ENCODE assay signal across 8 mouse cellular contexts in genomic region chr10:128058184-128058583, GRCm38 (mm10). TPM values are rescaled to one million over a fixed set of nuclear protein-coding genes. Genes with fewer than 3 reads are reported as not detected.
DNase-seq lines count a peak whose midpoint lies in the region; ATAC-seq and TF ChIP-seq lines count a peak whose summit lies in the region.

No protein-coding gene starts in this region.

- ATAC-seq in kidney, embryonic 14.5 days (ENCODE audit: low FRiP score, low TSS enrichment), result 0 out of 2 replicates have a peak, but pooled peaks have one; percentile 2
- ATAC-seq in hindbrain, postnatal 0 days, result no peak
- ATAC-seq in midbrain, embryonic 15.5 days (replicated peaks), result no peak; the same call in 1 of the 2 replicates

- peaks cover 5% of the 10 kb centered on the region; the same call in 1 of the 2 replicates for H3K36me3 ChIP-seq in kidney, embryonic 14.5 days (ENCODE audit: control insufficient read depth, insufficient read depth, low read length)
- no peaks in the 10 kb centered on the region for H3K36me3 ChIP-seq in hindbrain, postnatal 0 days (ENCODE audit: insufficient read depth, low read length)
- no peaks in the 10 kb centered on the region for H3K36me3 ChIP-seq in midbrain, embryonic 15.5 days (replicated peaks)

- DNase-seq in kidney, adult 8-10 months, result no peak
- no peak for DNase-seq in hindbrain, postnatal 0 days (ENCODE audit: low spot score)
- no peak for DNase-seq in right cerebral cortex, postnatal 14 days
- no peak for DNase-seq in adrenal gland, adult 8-10 months
- DNase-seq in left cerebral cortex, adult 8-10 months (ENCODE audit: low spot score in 2 of 2), result no peak

- TF ChIP-seq POLR2A in cortical plate, adult 2 months (IDR thresholded peaks at IDR 0.05; ENCODE audit: extremely low read depth, insufficient read depth, low read length), result no peak

- WGBS in kidney, embryonic 14.5 days, result 2% methylated on average over 18 of the region's 18 CpGs
- WGBS in hindbrain, postnatal 0 days, result under 1% methylated on average over 18 of the region's 18 CpGs
- 0% methylated on average over 18 of the region's 18 CpGs for WGBS in midbrain, embryonic 15.5 days

- peak overlapping the region; percentile 89 for H3K9ac ChIP-seq in kidney, embryonic 14.5 days (ENCODE audit: low read depth, low read length)
- peak overlapping the region; percentile 96 for H3K9ac ChIP-seq in hindbrain, postnatal 0 days (replicated peaks; ENCODE audit: low read length)
- H3K9ac ChIP-seq in midbrain, embryonic 15.5 days, result peak overlapping the region; percentile 92

- peaks cover 6% of the 10 kb centered on the region; the same call in 1 of the 2 replicates for H3K4me1 ChIP-seq in kidney, embryonic 14.5 days (ENCODE audit: control insufficient read depth, insufficient read depth, low read length)
- peaks cover 8% of the 10 kb centered on the region for H3K4me1 ChIP-seq in cortical plate, adult 2 months (ENCODE audit: control insufficient read depth, insufficient read depth, low read length)
- peaks cover 8% of the 10 kb centered on the region for H3K4me1 ChIP-seq in hindbrain, postnatal 0 days (ENCODE audit: insufficient read depth, low read length)
- H3K4me1 ChIP-seq in midbrain, embryonic 15.5 days, result peaks cover 27% of the 10 kb centered on the region

- peak overlapping the region; percentile 53 for H3K4me2 ChIP-seq in kidney, embryonic 14.5 days (replicated peaks; ENCODE audit: low read depth, low read length)
- peak overlapping the region; percentile 87 for H3K4me2 ChIP-seq in hindbrain, postnatal 0 days (ENCODE audit: low read depth, low read length)
- peak overlapping the region; percentile 73 for H3K4me2 ChIP-seq in midbrain, embryonic 15.5 days

- H3K27ac ChIP-seq in kidney, embryonic 14.5 days (ENCODE audit: low read depth, low read length), result peak overlapping the region; percentile 93
- H3K27ac ChIP-seq in cortical plate, adult 2 months (ENCODE audit: insufficient read depth, low read length), result peak overlapping the region; percentile 98
- peak overlapping the region; percentile 98 for H3K27ac ChIP-seq in hindbrain, postnatal 0 days
- peak overlapping the region; percentile 99 for H3K27ac ChIP-seq in midbrain, embryonic 15.5 days

- H3K9me3 ChIP-seq in kidney, embryonic 14.5 days (ENCODE audit: control insufficient read depth, low read length), result no peaks in the 10 kb centered on the region
- H3K9me3 ChIP-seq in hindbrain, postnatal 0 days (ENCODE audit: low read length), result no peaks in the 10 kb centered on the region
- no peaks in the 10 kb centered on the region for H3K9me3 ChIP-seq in midbrain, embryonic 15.5 days

- no peaks in the 10 kb centered on the region for H3K27me3 ChIP-seq in kidney, embryonic 14.5 days (ENCODE audit: control insufficient read depth, insufficient read depth, low read length)
- H3K27me3 ChIP-seq in hindbrain, postnatal 0 days (ENCODE audit: insufficient read depth, low read length), result no peaks in the 10 kb centered on the region
- H3K27me3 ChIP-seq in midbrain, embryonic 15.5 days (replicated peaks), result no peaks in the 10 kb centered on the region

- peak overlapping the region; percentile 98 for H3K4me3 ChIP-seq in kidney, embryonic 14.5 days (ENCODE audit: low read length)
- H3K4me3 ChIP-seq in cortical plate, adult 2 months (ENCODE audit: insufficient read depth, low read length), result peak overlapping the region; percentile 90
- peak overlapping the region; percentile 64 for H3K4me3 ChIP-seq in hindbrain, postnatal 0 days (ENCODE audit: low read length)
- H3K4me3 ChIP-seq in midbrain, embryonic 15.5 days, result peak overlapping the region; percentile 65

- TF ChIP-seq CTCF in cortical plate, adult 2 months (IDR thresholded peaks at IDR 0.05; ENCODE audit: extremely low read depth, insufficient read depth, low read length), result no peak
- peak; percentile 18; the same call in 1 of the 2 replicates for TF ChIP-seq CTCF in hindbrain, postnatal 0 days (IDR thresholded peaks at IDR 0.05; ENCODE audit: low read depth)

RNA-seq across cellular contexts. Expression of gene Ptges3, which starts 0.6 kb away (rescaled TPM):
- 566 and 622 TPM in 2 replicates for polyA plus RNA-seq in kidney, embryonic 14.5 days (2014; fragmentation: Nextera tagmentation; extraction: Ambion mirVana)
- polyA plus RNA-seq in cortical plate, adult 2 months (2012; rRNA removed), result 66.9 and 67.7 TPM in 2 replicates
- 81.6 and 87.7 TPM in 2 replicates for total RNA-seq in hindbrain, postnatal 0 days (2014; rRNA removed)
- polyA plus RNA-seq in hindbrain, postnatal 0 days (2015; fragmentation: Nextera tagmentation; extraction: Ambion mirVana), result 417 and 428 TPM in 2 replicates
- 351 and 372 TPM in 2 replicates for polyA plus RNA-seq in midbrain, embryonic 15.5 days (2015; fragmentation: Nextera tagmentation; extraction: Ambion mirVana)
- total RNA-seq in adrenal gland, adult 8-10 months (2022), result 100 to 1,000 TPM; 128 to 203 (median 146) TPM
- total RNA-seq in left cerebral cortex, adult 8-10 months (2022), result 100 to 1,000 TPM; 118 to 126 (median 124) TPM

RNA-seq across cellular contexts. Expression of gene Naca, which starts 22.8 kb away (rescaled TPM):
- 967 and 1,287 TPM in 2 replicates for polyA plus RNA-seq in kidney, embryonic 14.5 days (2014; fragmentation: Nextera tagmentation; extraction: Ambion mirVana)
- 175 and 177 TPM in 2 replicates for polyA plus RNA-seq in cortical plate, adult 2 months (2012; rRNA removed)
- 295 and 315 TPM in 2 replicates for total RNA-seq in hindbrain, postnatal 0 days (2014; rRNA removed)
- 450 and 463 TPM in 2 replicates for polyA plus RNA-seq in hindbrain, postnatal 0 days (2015; fragmentation: Nextera tagmentation; extraction: Ambion mirVana)
- 473 and 476 TPM in 2 replicates for polyA plus RNA-seq in midbrain, embryonic 15.5 days (2015; fragmentation: Nextera tagmentation; extraction: Ambion mirVana)
- 100 to 1,000 TPM; 560 to 666 (median 578) TPM for total RNA-seq in adrenal gland, adult 8-10 months (2022)
- 100 to 1,000 TPM; 335 to 362 (median 360) TPM for total RNA-seq in left cerebral cortex, adult 8-10 months (2022)

RNA-seq across cellular contexts. Expression of gene Atp5b, which starts 24.9 kb away (rescaled TPM):
- 2,294 and 2,764 TPM in 2 replicates for polyA plus RNA-seq in kidney, embryonic 14.5 days (2014; fragmentation: Nextera tagmentation; extraction: Ambion mirVana)
- polyA plus RNA-seq in cortical plate, adult 2 months (2012; rRNA removed), result 1,438 and 1,451 TPM in 2 replicates
- total RNA-seq in hindbrain, postnatal 0 days (2014; rRNA removed), result 6,623 and 6,768 TPM in 2 replicates
- 2,401 and 2,438 TPM in 2 replicates for polyA plus RNA-seq in hindbrain, postnatal 0 days (2015; fragmentation: Nextera tagmentation; extraction: Ambion mirVana)
- 2,030 and 2,053 TPM in 2 replicates for polyA plus RNA-seq in midbrain, embryonic 15.5 days (2015; fragmentation: Nextera tagmentation; extraction: Ambion mirVana)
- total RNA-seq in adrenal gland, adult 8-10 months (2022), result 1,000 to 10,000 TPM; 1,737 to 2,601 (median 2,176) TPM
- total RNA-seq in left cerebral cortex, adult 8-10 months (2022), result 1,000 to 10,000 TPM; 1,625 to 1,859 (median 1,782) TPM

RNA-seq across cellular contexts. Expression of gene Baz2a, which starts 33.2 kb away (rescaled TPM):
- 17.6 and 33.7 TPM in 2 replicates for polyA plus RNA-seq in kidney, embryonic 14.5 days (2014; fragmentation: Nextera tagmentation; extraction: Ambion mirVana)
- polyA plus RNA-seq in cortical plate, adult 2 months (2012; rRNA removed), result 30.2 and 32.1 TPM in 2 replicates
- 14.3 and 15.0 TPM in 2 replicates for total RNA-seq in hindbrain, postnatal 0 days (2014; rRNA removed)
- 10.2 and 10.6 TPM in 2 replicates for polyA plus RNA-seq in hindbrain, postnatal 0 days (2015; fragmentation: Nextera tagmentation; extraction: Ambion mirVana)
- polyA plus RNA-seq in midbrain, embryonic 15.5 days (2015; fragmentation: Nextera tagmentation; extraction: Ambion mirVana), result 9.2 and 10.9 TPM in 2 replicates
- 10 to 100 TPM; 52.9 to 78.0 (median 62.7) TPM for total RNA-seq in adrenal gland, adult 8-10 months (2022)
- 10 to 100 TPM; 36.4 to 39.1 (median 38.4) TPM for total RNA-seq in left cerebral cortex, adult 8-10 months (2022)

RNA-seq across cellular contexts. Expression of gene Prim1, which starts 43.2 kb away (rescaled TPM):
- polyA plus RNA-seq in kidney, embryonic 14.5 days (2014; fragmentation: Nextera tagmentation; extraction: Ambion mirVana), result 98.1 and 100.0 TPM in 2 replicates
- 7.5 and 8.1 TPM in 2 replicates for polyA plus RNA-seq in cortical plate, adult 2 months (2012; rRNA removed)
- total RNA-seq in hindbrain, postnatal 0 days (2014; rRNA removed), result 15.2 and 19.6 TPM in 2 replicates
- 33.3 and 36.1 TPM in 2 replicates for polyA plus RNA-seq in hindbrain, postnatal 0 days (2015; fragmentation: Nextera tagmentation; extraction: Ambion mirVana)
- 37.2 and 41.8 TPM in 2 replicates for polyA plus RNA-seq in midbrain, embryonic 15.5 days (2015; fragmentation: Nextera tagmentation; extraction: Ambion mirVana)
- 1 to 10 TPM; 2.1 to 3.5 (median 3.0) TPM for total RNA-seq in adrenal gland, adult 8-10 months (2022)
- total RNA-seq in left cerebral cortex, adult 8-10 months (2022), result 1 to 10 TPM; 6.5 to 9.3 (median 8.1) TPM
